Mouse (Mus musculus) c-Kit-positive CD71-negative TER-119-negative erythroid progenitor cells, embryonic 14.5 days (primary cell): ENCODE measurements around the gene Acp2.

ENCODE experiments used
- DNase-seq: peaks from one replicate; pipeline ENCODE4 v3.0.0-alpha.2; 2013; ENCODE audit warnings: low read depth

Acp2 gene

GRCm38 (mm10) chr2:91256256-91257125 lies 53.8 kb downstream of the Acp2 start:
- no peak for DNase-seq

GRCm38 (mm10) chr2:91257126-91257980 lies 54.7 kb downstream of the Acp2 start:
- DNase-seq = no peak

- no peak for DNase-seq
Measured at GRCm38 (mm10) chr2:91258054-91258453, 55.4 kb downstream of the Acp2 start.

- no peak for DNase-seq
Measured at GRCm38 (mm10) chr2:91258830-91259229, 56.1 kb downstream of the Acp2 start.

GRCm38 (mm10) chr2:91259493-91259892 lies 56.8 kb downstream of the Acp2 start:
- DNase-seq = no peak
